Mouse (Mus musculus) stomach, embryonic 16.5 days (tissue): ENCODE data around the gene Mad2l2. TPM values are rescaled to one million over a fixed set of nuclear protein-coding genes. Genes with fewer than 3 reads are reported as not detected.

Experiments
- ATAC-seq: fragments of 200-750 bp; cut with Nextera tagmentation; 2 replicates; pipeline ENCODE4 v1.8.0; 2017; ENCODE audit warnings: moderate number of reproducible peaks, moderate TSS enrichment; ENCODE audit not compliant: insufficient read depth, low FRiP score
- H3K27ac ChIP-seq: fragments of 300-500 bp; sonication (generic); 2 replicates; pipeline ENCODE4 v1.5.1; 2014; ENCODE audit warnings: low read length
- H3K27me3 ChIP-seq: fragments of 300-500 bp; sonication (generic); 2 replicates; pipeline ENCODE4 v1.6.1; 2014; ENCODE audit warnings: low read length, control low read depth, mixed read lengths; ENCODE audit not compliant: control insufficient read depth, insufficient read depth
- H3K36me3 ChIP-seq: fragments of 300-500 bp; sonication (generic); 2 replicates; pipeline ENCODE4 v1.6.1; 2014; ENCODE audit warnings: low read length; ENCODE audit not compliant: control insufficient read depth, insufficient read depth
- H3K4me1 ChIP-seq: fragments of 300-500 bp; sonication (generic); 2 replicates; pipeline ENCODE4 v1.6.1; 2014; ENCODE audit warnings: low read length, control low read depth, mixed read lengths; ENCODE audit not compliant: control insufficient read depth, insufficient read depth
- H3K4me2 ChIP-seq: fragments of 300-500 bp; sonication (generic); 2 replicates; pipeline ENCODE4 v1.6.1; 2014; ENCODE audit warnings: low read depth, low read length, mixed read lengths
- H3K4me3 ChIP-seq: fragments of 300-500 bp; sonication (generic); replicated peaks from 2 replicates; pipeline ENCODE4 v1.5.1; 2014; ENCODE audit warnings: mild to moderate bottlenecking, low read length
- H3K9ac ChIP-seq: fragments of 300-500 bp; sonication (generic); 2 replicates; pipeline ENCODE4 v1.6.1; 2014; ENCODE audit warnings: low read length
- H3K9me3 ChIP-seq: fragments of 300-500 bp; sonication (generic); replicated peaks from 2 replicates; pipeline ENCODE4 v1.6.1; 2016; ENCODE audit warnings: low read length, control low read depth; ENCODE audit not compliant: control insufficient read depth
- WGBS: fragments of 180-500 bp; shearing (Covaris S2); extraction: QIAGEN DNeasy Blood & Tissue Kit; methylation state at CpG from one replicate; pipeline ENCODE4 v1.1.7; 2014; 5-methylcytosine and 5-hydroxymethylcytosine counted together
- polyA plus RNA-seq: library from polyadenylated mRNA; unstranded; fragments of >200 nt; fragmentation: Nextera tagmentation; extraction: Ambion mirVana; gene quantifications from 2 replicates; pipeline ENCODE4 v1.2.1, GENCODE M21; 2015

Mad2l2 gene
- polyA plus RNA-seq, 1 experiment from 2014 or later = 35.1 TPM

GRCm38 (mm10) chr4:148130561-148131413, 603 bp downstream of the Mad2l2 start, which contains the start of gene Draxin:
TSS of gene Draxin (minus strand) at chr4:148130698.
- no peaks in the 10 kb centered on the region for H3K9me3 ChIP-seq
- peaks cover 32% of the 10 kb centered on the region for H3K27me3 ChIP-seq
- no peaks in the 10 kb centered on the region for H3K36me3 ChIP-seq
- peak within 1 kb of the TSS; percentile 71 for H3K9ac ChIP-seq
- WGBS = under 1% methylated on average over 80 of the region's 87 CpGs
- peak within 1 kb of the TSS; percentile 98 for H3K4me2 ChIP-seq
- no peak within 1 kb of the TSS for H3K27ac ChIP-seq
- ATAC-seq = peak; percentile 92
- H3K4me1 ChIP-seq = peaks cover 5% of the 10 kb centered on the region; the same call in 1 of the 2 replicates
- H3K4me3 ChIP-seq = peak within 1 kb of the TSS; percentile 66

GRCm38 (mm10) chr4:148131497-148132081, 1.4 kb downstream of the Mad2l2 start:
- Histone ChIP-seq H3K9me3 (no peaks in the 10 kb centered on the region), H3K36me3 (no peaks in the 10 kb centered on the region), H3K27me3 (peaks cover 32% of the 10 kb centered on the region), H3K4me3 (peak overlapping the region; percentile 66), H3K4me2 (peak overlapping the region; percentile 98), H3K4me1 (peaks cover 5% of the 10 kb centered on the region; the same call in 1 of the 2 replicates), H3K27ac (no peak overlapping the region), H3K9ac (no peak overlapping the region; the same call in 1 of the 2 replicates)
- ATAC-seq = no peak
- WGBS = 1% methylated on average over 21 of the region's 21 CpGs

- no peak for ATAC-seq
- no peak overlapping the region for H3K4me2 ChIP-seq
- peaks cover 26% of the 10 kb centered on the region for H3K27me3 ChIP-seq
- no peak overlapping the region for H3K9ac ChIP-seq
- peaks cover 9% of the 10 kb centered on the region for H3K4me1 ChIP-seq
- H3K36me3 ChIP-seq = no peaks in the 10 kb centered on the region
- no peak overlapping the region for H3K27ac ChIP-seq
- 70% methylated on average over 8 of the region's 8 CpGs for WGBS
- no peak overlapping the region for H3K4me3 ChIP-seq
- H3K9me3 ChIP-seq = no peaks in the 10 kb centered on the region
Measured at GRCm38 (mm10) chr4:148134988-148135387, 4.8 kb downstream of the Mad2l2 start.

- ATAC-seq = no peak
- peaks cover 9% of the 10 kb centered on the region for H3K27me3 ChIP-seq
- no peak overlapping the region for H3K27ac ChIP-seq
- H3K4me1 ChIP-seq = peaks cover 10% of the 10 kb centered on the region; the same call in 1 of the 2 replicates
- no peaks in the 10 kb centered on the region for H3K9me3 ChIP-seq
- 67% methylated on average over 8 of the region's 8 CpGs for WGBS
- no peak overlapping the region for H3K4me3 ChIP-seq
- no peak overlapping the region for H3K9ac ChIP-seq
- H3K36me3 ChIP-seq = no peaks in the 10 kb centered on the region
- no peak overlapping the region for H3K4me2 ChIP-seq
Measured at GRCm38 (mm10) chr4:148137503-148137902, 7.3 kb downstream of the Mad2l2 start.

- peak; percentile 19; the same call in 1 of the 2 replicates for ATAC-seq
- H3K36me3 ChIP-seq = no peaks in the 10 kb centered on the region
- H3K4me2 ChIP-seq = peak overlapping the region; percentile 97
- no peaks in the 10 kb centered on the region for H3K9me3 ChIP-seq
- peaks cover 9% of the 10 kb centered on the region for H3K27me3 ChIP-seq
- peak overlapping the region; percentile 90 for H3K27ac ChIP-seq
- H3K4me3 ChIP-seq = peak overlapping the region; percentile 89
- WGBS = 1% methylated on average over 12 of the region's 12 CpGs
- peak overlapping the region; percentile 84 for H3K9ac ChIP-seq
- H3K4me1 ChIP-seq = peaks cover 10% of the 10 kb centered on the region; the same call in 1 of the 2 replicates
Measured at GRCm38 (mm10) chr4:148139767-148140097, 9.5 kb downstream of the Mad2l2 start.

GRCm38 (mm10) chr4:148140098-148141011, 10.2 kb downstream of the Mad2l2 start:
- Histone ChIP-seq H3K27me3 (peaks cover 9% of the 10 kb centered on the region), H3K27ac (peak overlapping the region; percentile 90), H3K4me2 (peak overlapping the region; percentile 97), H3K9ac (peak overlapping the region; percentile 84), H3K9me3 (no peaks in the 10 kb centered on the region), H3K36me3 (no peaks in the 10 kb centered on the region), H3K4me3 (peak overlapping the region; percentile 89), H3K4me1 (peaks cover 10% of the 10 kb centered on the region; the same call in 1 of the 2 replicates)
- WGBS = under 1% methylated on average over 65 of the region's 65 CpGs
- peak; percentile 96 for ATAC-seq

GRCm38 (mm10) chr4:148143721-148144120, 13.5 kb downstream of the Mad2l2 start:
- H3K9me3 ChIP-seq = no peaks in the 10 kb centered on the region
- no peak overlapping the region for H3K9ac ChIP-seq
- H3K27ac ChIP-seq = no peak overlapping the region
- peaks cover 4% of the 10 kb centered on the region; the same call in 1 of the 2 replicates for H3K27me3 ChIP-seq
- ATAC-seq = no peak
- H3K36me3 ChIP-seq = no peaks in the 10 kb centered on the region
- WGBS = 89% methylated on average over 5 of the region's 5 CpGs
- H3K4me3 ChIP-seq = no peak overlapping the region
- peaks cover 10% of the 10 kb centered on the region; the same call in 1 of the 2 replicates for H3K4me1 ChIP-seq
- no peak overlapping the region for H3K4me2 ChIP-seq

- H3K4me3 ChIP-seq = no peak overlapping the region
- H3K4me2 ChIP-seq = no peak overlapping the region
- no peaks in the 10 kb centered on the region for H3K27me3 ChIP-seq
- ATAC-seq = no peak
- 75% methylated on average over 2 of the region's 2 CpGs for WGBS
- no peaks in the 10 kb centered on the region for H3K36me3 ChIP-seq
- no peaks in the 10 kb centered on the region for H3K4me1 ChIP-seq
- H3K9me3 ChIP-seq = no peaks in the 10 kb centered on the region
- H3K27ac ChIP-seq = no peak overlapping the region
- H3K9ac ChIP-seq = no peak overlapping the region
Measured at GRCm38 (mm10) chr4:148147714-148148113, 17.5 kb downstream of the Mad2l2 start.
